Mouse (Mus musculus) forelimb bud, embryonic 11.5 days (tissue): ENCODE results near the gene Sema4d.

Source experiments
- DNase-seq: peaks from one replicate; pipeline ENCODE4 v3.0.0-alpha.2; 2012; ENCODE audit warnings: low read depth, low spot score

Sema4d gene

DNA sequence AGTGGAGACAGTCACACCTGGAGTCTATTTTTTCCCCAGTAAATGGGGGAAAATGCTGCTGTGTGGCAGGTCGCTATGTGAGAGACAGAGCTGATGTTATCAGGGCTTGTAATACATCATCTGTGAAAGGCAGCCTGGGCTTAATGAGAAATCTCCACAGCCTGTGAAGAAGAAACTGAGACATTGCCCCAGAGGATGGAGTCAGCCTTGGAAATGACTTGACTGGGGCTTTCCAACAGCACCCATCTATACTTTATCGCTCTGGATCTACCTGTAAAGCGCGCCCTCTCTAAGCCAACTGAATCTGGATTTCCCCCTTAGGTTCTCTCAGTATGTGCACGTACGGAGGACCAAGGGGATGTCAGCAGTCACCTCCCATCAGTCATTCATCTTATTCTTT, 21.1 kb upstream of the Sema4d start:
- DNase-seq, result no peak

DNA sequence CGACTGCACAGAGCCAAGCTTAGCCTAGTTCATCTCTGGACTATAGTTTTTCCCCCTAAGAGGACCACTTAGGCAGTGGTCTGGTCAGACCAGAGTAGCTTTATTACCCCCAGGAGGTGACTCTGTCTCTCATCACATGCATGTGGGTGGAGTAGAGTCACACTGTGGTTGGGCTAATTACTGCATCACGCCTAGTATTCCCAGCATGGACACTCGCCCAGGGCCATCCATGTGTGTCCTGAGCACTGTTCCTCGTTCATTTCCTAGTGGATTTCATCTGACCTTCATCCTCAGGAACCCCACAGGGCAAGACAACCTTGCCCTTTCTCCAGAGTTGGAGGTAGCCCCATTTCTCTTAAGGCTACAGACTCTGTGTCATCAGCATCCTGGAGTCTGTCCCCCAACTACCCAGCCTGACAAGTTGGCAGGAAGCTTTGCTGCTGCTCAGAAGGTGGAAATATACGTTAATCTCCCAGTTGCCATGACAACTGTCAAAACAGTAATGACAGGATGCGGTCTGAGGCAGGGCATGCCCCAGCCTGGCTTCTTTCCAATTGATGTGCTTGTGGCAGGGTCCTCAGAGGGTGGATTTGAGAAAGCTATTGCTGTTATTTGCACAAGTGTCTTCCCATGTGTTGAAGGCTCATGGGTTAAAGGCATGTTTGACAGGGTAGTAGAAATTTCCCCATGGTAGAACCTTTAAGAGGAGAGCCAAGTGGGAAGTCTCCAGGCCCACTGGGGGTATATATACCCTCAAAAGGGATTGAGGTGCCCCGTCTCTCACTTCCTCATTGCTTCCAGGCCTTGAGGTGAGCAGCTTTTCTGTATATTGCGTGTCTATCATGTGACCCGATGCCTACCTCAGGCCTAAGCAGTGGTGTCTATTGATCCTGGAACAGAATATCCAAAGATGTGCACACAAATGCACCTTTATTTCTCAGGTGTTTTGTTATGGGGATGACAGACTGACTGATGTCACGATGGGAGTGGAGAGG, 20.4 kb upstream of the Sema4d start:
- peak; percentile 61 for DNase-seq

GRCm38 (mm10) chr13:51808141-51808540, 14.6 kb upstream of the Sema4d start:
- no peak for DNase-seq

GRCm38 (mm10) chr13:51806220-51806619, 12.7 kb upstream of the Sema4d start:
- DNase-seq, result no peak

DNA sequence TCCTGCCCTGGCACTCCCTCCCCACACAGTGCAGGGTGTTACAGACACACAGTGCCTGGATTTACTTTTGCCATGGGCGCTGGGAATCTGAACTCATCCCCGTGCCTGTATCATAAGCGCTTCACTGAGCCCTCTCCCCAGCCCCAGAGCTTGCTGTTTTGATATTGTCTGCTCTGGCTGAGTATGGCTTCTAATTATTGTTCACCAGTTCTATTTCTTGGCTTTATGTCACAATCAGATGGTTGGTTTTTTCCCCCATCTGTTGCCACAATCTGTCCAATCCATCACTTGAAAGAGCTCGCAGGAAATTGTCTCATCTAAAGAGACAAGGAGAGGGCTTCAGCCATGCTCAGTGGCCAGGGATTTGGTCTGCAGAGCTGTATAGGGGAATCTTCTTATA, 12.1 kb upstream of the Sema4d start:
- DNase-seq, result no peak

DNA sequence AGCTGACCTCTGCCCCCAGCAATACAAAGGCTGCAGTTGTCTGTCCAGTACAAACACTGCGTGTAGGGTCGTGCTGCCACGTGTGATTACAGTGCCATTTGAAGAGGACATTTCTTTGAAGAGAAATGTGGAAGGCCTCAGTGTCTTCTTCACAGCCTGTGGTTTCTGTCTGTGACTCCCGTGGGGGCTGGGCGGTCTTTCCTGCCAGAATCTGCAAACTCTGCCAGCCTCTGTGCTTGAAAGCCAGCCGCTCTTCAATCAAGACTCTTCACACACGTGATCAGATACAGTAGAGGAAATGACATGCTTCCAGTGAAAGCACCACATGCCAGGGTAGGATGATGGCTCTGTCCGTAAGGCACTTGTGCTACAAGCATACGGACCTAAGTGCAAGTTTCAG, 7.4 kb upstream of the Sema4d start:
- no peak for DNase-seq

GRCm38 (mm10) chr13:51799735-51800522, 6.4 kb upstream of the Sema4d start:
- no peak for DNase-seq

DNA sequence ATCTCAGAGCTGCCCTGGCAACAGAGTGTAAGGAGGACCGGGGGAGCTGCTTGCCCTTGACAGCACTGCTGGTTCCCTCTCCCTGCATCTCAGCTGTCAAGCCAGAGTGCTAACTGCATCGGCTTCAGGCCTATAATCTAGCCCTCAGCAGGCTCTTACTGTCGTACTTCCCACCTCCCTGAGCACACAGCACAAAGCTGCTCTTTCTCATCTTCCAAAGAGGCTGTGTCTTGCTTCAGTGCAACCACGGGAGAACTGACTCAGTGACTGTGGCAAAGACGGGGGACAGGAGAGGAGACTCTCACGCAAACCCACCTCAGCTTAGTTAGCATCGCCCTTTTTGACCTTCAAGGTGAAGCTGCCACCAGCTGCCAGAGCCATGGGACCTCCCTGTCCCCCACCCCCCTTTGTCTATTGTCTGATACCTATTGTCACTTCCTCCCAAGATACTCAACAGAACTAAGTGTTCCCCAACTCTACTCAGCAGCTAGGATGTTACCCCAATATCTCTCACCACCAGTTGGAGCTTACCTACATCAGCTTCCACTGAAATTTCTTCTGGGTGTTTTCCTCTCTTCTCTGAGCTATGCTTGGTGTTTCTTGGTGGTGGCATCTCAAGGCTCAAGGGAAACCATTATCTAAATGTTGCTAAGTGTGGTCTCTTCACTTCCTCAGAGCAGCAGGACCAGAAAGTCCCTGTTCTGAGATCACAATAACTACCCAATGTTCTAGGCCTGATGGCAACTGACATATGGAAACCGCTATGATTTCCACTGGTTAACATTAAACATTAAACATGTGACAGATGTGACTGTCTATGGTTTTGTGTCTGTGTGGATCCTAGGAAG, 4.6 kb upstream of the Sema4d start:
- DNase-seq, result no peak

DNA sequence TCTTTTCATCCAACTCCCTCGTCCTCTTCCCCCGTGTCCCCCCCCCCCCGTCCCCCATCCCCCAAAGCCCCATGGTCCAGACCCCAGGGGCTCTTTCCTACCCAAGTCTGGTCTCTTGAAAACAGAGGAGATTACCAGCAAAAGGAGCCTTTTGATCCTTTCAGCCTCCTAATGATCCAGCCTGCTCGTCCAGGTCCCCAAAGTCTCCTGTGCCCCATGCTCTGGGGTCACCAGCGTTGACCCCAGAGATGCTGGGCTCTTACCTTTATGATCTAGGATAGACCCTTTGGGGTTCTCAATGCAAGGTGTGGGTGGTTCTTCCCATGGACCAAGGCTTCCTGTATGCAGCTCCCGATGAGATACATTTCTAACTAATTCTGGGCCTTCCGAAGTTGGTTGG, 401 bp upstream of the Sema4d start:
- DNase-seq, result no peak

GRCm38 (mm10) chr13:51792729-51793424, 670 bp downstream of the Sema4d start:
- peak; percentile 35 for DNase-seq

DNA sequence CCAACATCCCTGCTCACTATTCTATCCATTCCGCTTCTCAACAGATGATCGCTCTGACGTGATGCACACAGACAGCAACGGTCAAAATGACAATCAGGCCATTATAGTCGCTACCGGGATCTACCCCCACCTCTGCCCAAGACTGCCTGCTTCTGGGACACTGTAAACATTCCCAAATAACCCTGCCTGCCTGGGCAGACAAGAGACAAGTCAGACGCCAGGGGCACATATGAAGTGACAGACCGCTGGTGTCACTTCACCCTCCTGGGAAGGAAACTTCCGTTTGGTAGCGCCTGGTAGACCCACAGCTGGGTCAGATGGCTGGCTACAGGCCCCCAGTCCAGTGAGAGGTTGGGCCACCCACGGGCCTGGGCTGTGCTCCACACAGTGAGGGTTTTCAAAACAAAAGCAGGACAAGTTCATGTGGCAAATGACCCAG, 1.4 kb downstream of the Sema4d start:
- no peak for DNase-seq

- DNase-seq, result no peak
Measured at GRCm38 (mm10) chr13:51791604-51792003, 1.9 kb downstream of the Sema4d start.

- DNase-seq, result no peak
Measured at GRCm38 (mm10) chr13:51790793-51791192, 2.8 kb downstream of the Sema4d start.

GRCm38 (mm10) chr13:51787858-51788257, 5.7 kb downstream of the Sema4d start:
- no peak for DNase-seq

- no peak for DNase-seq
Measured at GRCm38 (mm10) chr13:51786616-51787015, 6.9 kb downstream of the Sema4d start.

- DNase-seq, result no peak
Measured at GRCm38 (mm10) chr13:51784476-51784875, 9.1 kb downstream of the Sema4d start.

DNA sequence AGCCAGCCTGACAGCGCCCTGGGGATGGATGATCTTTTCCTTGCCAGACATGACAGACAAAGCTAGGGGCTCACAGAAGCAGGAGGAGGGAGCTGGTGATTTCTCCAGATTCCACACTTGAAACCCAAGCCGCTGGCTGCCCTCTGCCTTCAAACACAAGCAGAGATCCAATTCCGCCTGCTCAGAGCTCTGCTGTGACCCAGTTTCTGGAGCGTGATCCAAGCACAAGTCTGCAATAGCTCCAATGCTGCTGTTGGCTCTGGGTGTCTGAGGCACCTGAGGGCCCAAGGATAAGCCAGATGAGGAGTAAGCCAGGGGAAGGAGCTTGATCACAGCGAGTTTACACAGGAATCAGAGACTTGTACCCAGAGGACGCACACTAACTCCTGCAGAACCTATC, 9.7 kb downstream of the Sema4d start:
- no peak for DNase-seq

DNA sequence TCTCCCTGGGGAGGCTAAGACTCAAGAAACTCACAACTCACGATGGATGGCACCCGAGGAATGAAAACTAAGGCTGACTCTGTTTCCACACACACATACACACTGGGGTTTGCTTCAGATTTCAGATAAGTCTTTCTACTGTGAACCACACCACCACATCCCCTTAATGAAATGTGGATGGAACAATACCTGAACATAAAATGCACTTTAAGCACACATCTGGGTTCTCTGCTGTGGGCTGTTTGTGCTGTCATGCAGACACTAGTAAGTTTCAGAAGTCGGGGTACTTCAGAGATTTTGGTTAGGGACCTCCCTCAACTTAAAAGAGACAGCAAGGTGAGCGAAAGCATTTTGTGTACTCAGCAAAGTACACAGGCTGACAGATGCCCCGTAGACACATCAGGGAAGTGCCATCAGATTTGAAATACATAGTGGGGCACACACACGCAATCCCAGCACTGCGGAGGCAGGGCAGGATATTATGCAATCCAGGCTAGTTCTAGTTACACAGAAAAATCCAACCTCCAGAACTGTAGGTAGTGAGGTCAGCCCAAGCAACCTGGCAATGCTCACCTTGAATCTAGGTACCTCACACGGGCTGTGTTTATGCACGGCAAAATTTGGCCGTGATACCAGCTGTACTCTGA, 12.9 kb downstream of the Sema4d start:
- DNase-seq, result no peak

GRCm38 (mm10) chr13:51778983-51779962, 14.3 kb downstream of the Sema4d start:
- DNase-seq, result no peak
